11 mouse cellular contexts compared by ENCODE assay signal in the genomic region with DNA sequence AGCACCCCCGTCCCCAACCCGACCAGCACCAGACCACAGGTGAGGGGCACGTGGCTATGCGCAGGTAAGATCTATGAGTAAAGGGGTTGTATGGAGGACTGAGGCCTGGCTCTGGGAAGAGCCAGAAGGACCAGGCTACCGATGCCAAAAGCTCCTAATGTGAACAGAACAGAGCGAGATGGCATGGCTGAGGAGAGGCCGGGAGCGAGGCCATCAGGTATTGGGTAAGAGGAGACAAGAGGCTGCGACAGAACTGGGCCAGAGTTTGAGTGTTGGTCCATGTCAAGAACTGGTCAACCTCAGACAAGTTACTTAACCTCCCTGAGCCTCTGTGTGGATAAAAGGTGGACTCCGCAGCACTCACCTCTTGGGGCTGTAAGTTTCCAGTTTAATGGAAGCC. TPM values are rescaled to one million over a fixed set of nuclear protein-coding genes. Genes with fewer than 3 reads are reported as not detected.
DNase-seq lines count a peak whose midpoint lies in the region; ATAC-seq and TF ChIP-seq lines count a peak whose summit lies in the region.
"Had no signal": no experiment of that assay in that cellular context is flagged by ENCODE, and none has a peak within 500 bp of the region (broad histone marks: within the 10 kb centered on the region; RNA-seq: fewer than 3 reads in every experiment).

No protein-coding gene starts in this region.

- TF ChIP-seq POLR2A in liver, adult 2 months (IDR thresholded peaks at IDR 0.05; ENCODE audit: extremely low read depth, insufficient read depth, low read length): no peak

- no peaks in the 10 kb centered on the region for H3K27me3 ChIP-seq in heart, embryonic 10.5 days (ENCODE audit: insufficient read depth, poor library complexity, severe bottlenecking)
- H3K27me3 ChIP-seq in liver, adult 2 months (ENCODE audit: control insufficient read depth, insufficient read depth, low read length): no peaks in the 10 kb centered on the region
- no peaks in the 10 kb centered on the region for H3K27me3 ChIP-seq in embryonic facial prominence, embryonic 11.5 days (ENCODE audit: control insufficient read depth, insufficient read depth, low read length)
- H3K27me3 ChIP-seq in liver, embryonic 16.5 days (ENCODE audit: control insufficient read depth, insufficient read depth, low read depth, low read length): no peaks in the 10 kb centered on the region

- peak overlapping the region; percentile 81 for H3K27ac ChIP-seq in heart, embryonic 10.5 days
- peak overlapping the region; percentile 55 for H3K27ac ChIP-seq in liver, adult 2 months (replicated peaks; ENCODE audit: insufficient read depth, low read depth, low read length)
- H3K27ac ChIP-seq in embryonic facial prominence, embryonic 11.5 days (replicated peaks; ENCODE audit: low read depth, low read length): no peak overlapping the region
- H3K27ac ChIP-seq in liver, embryonic 16.5 days (ENCODE audit: low read length): no peak overlapping the region; the same call in 1 of the 2 replicates
- H3K27ac ChIP-seq: liver, embryonic 14.5 days had no signal

- 71% methylated on average over 10 of the region's 10 CpGs for WGBS in heart, embryonic 10.5 days
- 82% methylated on average over 10 of the region's 10 CpGs for WGBS in liver, adult 2 months
- 82% methylated on average over 10 of the region's 10 CpGs for WGBS in embryonic facial prominence, embryonic 11.5 days
- 57% methylated on average over 10 of the region's 10 CpGs for WGBS in liver, embryonic 16.5 days (ENCODE audit: insufficient replicate concordance)

- H3K4me3 ChIP-seq in heart, embryonic 10.5 days: peak overlapping the region; percentile 50
- peak overlapping the region; percentile 60 for H3K4me3 ChIP-seq in liver, adult 2 months (ENCODE audit: insufficient read depth, low read depth, low read length)
- 0 out of 2 replicates have a peak overlapping the region, but pooled peaks have one; percentile 6 for H3K4me3 ChIP-seq in embryonic facial prominence, embryonic 11.5 days (ENCODE audit: low read depth, low read length)
- H3K4me3 ChIP-seq in liver, embryonic 16.5 days (ENCODE audit: low read depth, low read length): peak overlapping the region; percentile 9; the same call in 1 of the 2 replicates

- peaks cover 6% of the 10 kb centered on the region for H3K36me3 ChIP-seq in heart, embryonic 10.5 days
- H3K36me3 ChIP-seq in liver, adult 2 months (ENCODE audit: control insufficient read depth, insufficient read depth, low read length): no peaks in the 10 kb centered on the region
- no peaks in the 10 kb centered on the region for H3K36me3 ChIP-seq in embryonic facial prominence, embryonic 11.5 days (replicated peaks; ENCODE audit: control insufficient read depth, insufficient read depth, low read depth, low read length)
- H3K36me3 ChIP-seq in liver, embryonic 16.5 days (ENCODE audit: control insufficient read depth, insufficient read depth): no peaks in the 10 kb centered on the region

- peaks cover 52% of the 10 kb centered on the region for H3K4me1 ChIP-seq in heart, embryonic 10.5 days
- no peaks in the 10 kb centered on the region for H3K4me1 ChIP-seq in liver, adult 2 months (ENCODE audit: control insufficient read depth, insufficient read depth, low read length)
- H3K4me1 ChIP-seq in embryonic facial prominence, embryonic 11.5 days (ENCODE audit: control insufficient read depth, insufficient read depth, low read length): no peaks in the 10 kb centered on the region
- no peaks in the 10 kb centered on the region for H3K4me1 ChIP-seq in liver, embryonic 16.5 days (ENCODE audit: control insufficient read depth, low read depth, low read length)

- TF ChIP-seq CTCF in liver, adult 2 months (IDR thresholded peaks at IDR 0.05; ENCODE audit: low read depth, low read length): no peak

- no peak for DNase-seq in heart, embryonic 10.5 days (ENCODE audit: low spot score)
- DNase-seq in heart, postnatal 4 days: no peak
- no peak for DNase-seq in liver, adult 2 months (ENCODE audit: extremely low read depth, low read depth, low spot score)
- no peak for DNase-seq in liver
- DNase-seq in embryonic facial prominence, embryonic 11.5 days (ENCODE audit: low spot score): no peak
- no peak for DNase-seq in right cerebral cortex, postnatal 36 days (ENCODE audit: low spot score in 2 of 2)
- no peak for DNase-seq in gastrocnemius, postnatal 36 days
- DNase-seq: cerebellum, postnatal 25 days had no signal

- no peaks in the 10 kb centered on the region for H3K9me3 ChIP-seq in heart, embryonic 10.5 days
- H3K9me3 ChIP-seq in embryonic facial prominence, embryonic 11.5 days (replicated peaks; ENCODE audit: control insufficient read depth, low read length): no peaks in the 10 kb centered on the region
- no peaks in the 10 kb centered on the region for H3K9me3 ChIP-seq in liver, embryonic 16.5 days (replicated peaks; ENCODE audit: control insufficient read depth, low read length)

- intact Hi-C loops in gastrocnemius, postnatal 36 days (cut with DNase I): no loop called here

- H3K4me2 ChIP-seq in embryonic facial prominence, embryonic 11.5 days (ENCODE audit: low read depth, low read length): no peak overlapping the region
- H3K4me2 ChIP-seq in liver, embryonic 16.5 days (ENCODE audit: low read depth, low read length): no peak overlapping the region

- no peak for ATAC-seq in embryonic facial prominence, embryonic 11.5 days (replicated peaks; ENCODE audit: insufficient number of reproducible peaks, low FRiP score, low TSS enrichment, low read depth)
- ATAC-seq in liver, embryonic 16.5 days (ENCODE audit: low read depth): no peak
- ATAC-seq: CD4-positive, CD25-positive, alpha-beta regulatory T cell, adult 4 months had no signal

- no peaks in the 10 kb centered on the region for H3K79me2 ChIP-seq in liver, adult 2 months (ENCODE audit: control insufficient read depth, insufficient read depth, low read length)

- H3K9ac ChIP-seq in liver, adult 2 months (ENCODE audit: low read depth, low read length): peak overlapping the region; percentile 56
- H3K9ac ChIP-seq in embryonic facial prominence, embryonic 11.5 days (replicated peaks; ENCODE audit: low read length): no peak overlapping the region; the same call in 1 of the 2 replicates
- no peak overlapping the region for H3K9ac ChIP-seq in liver, embryonic 16.5 days (ENCODE audit: low read depth, low read length)
- H3K9ac ChIP-seq: liver, embryonic 14.5 days had no signal

RNA-seq across cellular contexts. Expression of gene Nos3, which starts 0.4 kb away (rescaled TPM):
- 23.2 and 40.8 TPM in 2 replicates for polyA plus RNA-seq in heart, embryonic 10.5 days (2016; fragmentation: Nextera tagmentation; extraction: Ambion mirVana)
- 10 to 100 TPM; 39.5 to 40.6 TPM for total RNA-seq in heart, postnatal 4 days (2021)
- total RNA-seq in liver, adult 2 months (2014; rRNA removed): 1.1 and 2.0 TPM in 2 replicates
- polyA plus RNA-seq in liver, adult 2 months (2012; rRNA removed): 2.6 and 2.9 TPM in 2 replicates
- 3.2 and 4.2 TPM in 2 replicates for polyA plus RNA-seq in embryonic facial prominence, embryonic 11.5 days (2014; fragmentation: Nextera tagmentation; extraction: Ambion mirVana)
- 2.0 and 2.2 TPM in 2 replicates for polyA plus RNA-seq in liver, embryonic 16.5 days (2015; fragmentation: Nextera tagmentation; extraction: Ambion mirVana)
- total RNA-seq in gastrocnemius, postnatal 36 days (2021): 1 to 10 TPM; 4.9 to 5.4 TPM

RNA-seq across cellular contexts. Expression of gene Kcnh2, which starts 13.6 kb away (rescaled TPM):
- 28.8 and 32.2 TPM in 2 replicates for polyA plus RNA-seq in heart, embryonic 10.5 days (2016; fragmentation: Nextera tagmentation; extraction: Ambion mirVana)
- 100 to 1,000 TPM; 108 to 118 TPM for total RNA-seq in heart, postnatal 4 days (2021)
- total RNA-seq in liver, adult 2 months (2014; rRNA removed): 0.13 TPM in 1 of 2 replicates, not detected in the other
- 0.21 TPM in 1 of 2 replicates, not detected in the other for polyA plus RNA-seq in liver, adult 2 months (2012; rRNA removed)
- polyA plus RNA-seq in embryonic facial prominence, embryonic 11.5 days (2014; fragmentation: Nextera tagmentation; extraction: Ambion mirVana): 3.7 and 4.2 TPM in 2 replicates
- polyA plus RNA-seq in liver, embryonic 16.5 days (2015; fragmentation: Nextera tagmentation; extraction: Ambion mirVana): 0.20 and 0.27 TPM in 2 replicates
- total RNA-seq in gastrocnemius, postnatal 36 days (2021): 1 to 10 TPM; 2.2 to 2.6 TPM

RNA-seq across cellular contexts. Expression of gene Atg9b, which starts 27.0 kb away (rescaled TPM):
- polyA plus RNA-seq in heart, embryonic 10.5 days (2016; fragmentation: Nextera tagmentation; extraction: Ambion mirVana): 1.2 and 2.3 TPM in 2 replicates
- total RNA-seq in heart, postnatal 4 days (2021): under 1 TPM; 0.45 to 0.83 TPM
- total RNA-seq in liver, adult 2 months (2014; rRNA removed): 0.09 and 0.27 TPM in 2 replicates
- 0.05 and 0.35 TPM in 2 replicates for polyA plus RNA-seq in liver, adult 2 months (2012; rRNA removed)
- polyA plus RNA-seq in embryonic facial prominence, embryonic 11.5 days (2014; fragmentation: Nextera tagmentation; extraction: Ambion mirVana): 0.18 and 0.21 TPM in 2 replicates
- polyA plus RNA-seq in liver, embryonic 16.5 days (2015; fragmentation: Nextera tagmentation; extraction: Ambion mirVana): 1.8 and 2.9 TPM in 2 replicates
- total RNA-seq in gastrocnemius, postnatal 36 days (2021): not detected

RNA-seq across cellular contexts. Expression of gene Abcb8, which starts 28.5 kb away (rescaled TPM):
- 62.7 and 81.3 TPM in 2 replicates for polyA plus RNA-seq in heart, embryonic 10.5 days (2016; fragmentation: Nextera tagmentation; extraction: Ambion mirVana)
- 10 to 100 TPM; 86.3 to 87.0 TPM for total RNA-seq in heart, postnatal 4 days (2021)
- 21.5 and 25.2 TPM in 2 replicates for total RNA-seq in liver, adult 2 months (2014; rRNA removed)
- polyA plus RNA-seq in liver, adult 2 months (2012; rRNA removed): 69.9 and 71.0 TPM in 2 replicates
- polyA plus RNA-seq in embryonic facial prominence, embryonic 11.5 days (2014; fragmentation: Nextera tagmentation; extraction: Ambion mirVana): 27.0 and 27.4 TPM in 2 replicates
- polyA plus RNA-seq in liver, embryonic 16.5 days (2015; fragmentation: Nextera tagmentation; extraction: Ambion mirVana): 29.6 TPM in 2 replicates
- total RNA-seq in gastrocnemius, postnatal 36 days (2021): 10 to 100 TPM; 37.6 to 38.0 TPM

RNA-seq across cellular contexts. Expression of gene Asic3, which starts 48.2 kb away (rescaled TPM):
- polyA plus RNA-seq in heart, embryonic 10.5 days (2016; fragmentation: Nextera tagmentation; extraction: Ambion mirVana): 0.11 TPM in 1 of 2 replicates, not detected in the other
- total RNA-seq in heart, postnatal 4 days (2021): under 1 TPM in 1 of 2 experiments, not detected in 1; 0.19 TPM
- not detected in 2 replicates for total RNA-seq in liver, adult 2 months (2014; rRNA removed)
- polyA plus RNA-seq in liver, adult 2 months (2012; rRNA removed): 0.12 and 0.84 TPM in 2 replicates
- 0.42 and 0.45 TPM in 2 replicates for polyA plus RNA-seq in embryonic facial prominence, embryonic 11.5 days (2014; fragmentation: Nextera tagmentation; extraction: Ambion mirVana)
- not detected in 2 replicates for polyA plus RNA-seq in liver, embryonic 16.5 days (2015; fragmentation: Nextera tagmentation; extraction: Ambion mirVana)
- total RNA-seq in gastrocnemius, postnatal 36 days (2021): under 1 TPM in 1 of 2 experiments, not detected in 1; 0.25 TPM
- polyA plus RNA-seq: CD4-positive, CD25-positive, alpha-beta regulatory T cell, adult 4 months; liver, embryonic 14.5 days had no signal

Comparison
In these comparisons a context has a peak if more than half of its experiments do, and no peak if none do; other contexts are left out.
1. H3K27ac ChIP-seq: peak in heart, embryonic 10.5 days (single experiment) and liver, adult 2 months (single experiment); none in embryonic facial prominence, embryonic 11.5 days (single experiment) and liver, embryonic 16.5 days (single experiment).
2. H3K4me3 ChIP-seq: peak in every context shown above with its lines; median percentile 60 in liver, adult 2 months; 50 in heart, embryonic 10.5 days; 9 in liver, embryonic 16.5 days; 6 in embryonic facial prominence, embryonic 11.5 days.